ENCODE assay signal across 30 mouse cellular contexts in genomic region chr13:15698284-15698683, GRCm38 (mm10).
DNase-seq lines count a peak whose midpoint lies in the region; ATAC-seq and TF ChIP-seq lines count a peak whose summit lies in the region.
"Had no signal": no experiment of that assay in that cellular context is flagged by ENCODE, and none has a peak within 500 bp of the region (broad histone marks: within the 10 kb centered on the region; RNA-seq: fewer than 3 reads in every experiment).

No protein-coding gene starts in this region.

- 72% methylated on average over 4 of the region's 4 CpGs for WGBS in limb, embryonic 14.5 days
- WGBS in forebrain, postnatal 0 days, result 86% methylated on average over 4 of the region's 4 CpGs

- H3K4me3 ChIP-seq in limb, embryonic 14.5 days (replicated peaks; ENCODE audit: low read length), result no peak overlapping the region
- H3K4me3 ChIP-seq in forebrain, postnatal 0 days (ENCODE audit: low read depth, low read length), result no peak overlapping the region
- H3K4me3 ChIP-seq: forebrain, embryonic 13.5 days; heart, embryonic 10.5 days; heart, embryonic 15.5 days; layer of hippocampus, adult 2 months; megakaryocyte, embryonic 14.5 days; midbrain, embryonic 12.5 days; myocyte; neural tube, embryonic 12.5 days had no signal

- peak; percentile 13 for DNase-seq in left cerebral cortex, adult 11 months (ENCODE audit: low spot score)
- DNase-seq in left cerebral cortex, postnatal 10 days (ENCODE audit: extremely low spot score in 1 of 2, low spot score in 2 of 2), result no peak
- DNase-seq in right cerebral cortex, adult 18-20 months, result peak; percentile 34
- DNase-seq in right cerebral cortex, postnatal 14 days, result no peak
- DNase-seq in limb, embryonic 14.5 days (ENCODE audit: low spot score), result no peak
- no peak for DNase-seq in forebrain, postnatal 0 days
- DNase-seq: adrenal gland, adult 2 months; B cell, adult 2 months; cerebellum, adult 11 months; cerebellum, adult 9-10 months; cerebellum, postnatal 36 days; gastrocnemius, postnatal 25 days; heart, adult 11 months; kidney, adult 2 months; kidney, postnatal 36 days; lung, postnatal 4 days; right cerebral cortex, postnatal 25 days; thymus, postnatal 4 days had no signal

- ATAC-seq in limb, embryonic 14.5 days (ENCODE audit: low FRiP score, low read depth), result no peak
- no peak for ATAC-seq in forebrain, postnatal 0 days
- ATAC-seq: activated CD4-positive, CD25-positive, alpha-beta regulatory T cell, adult 4 months; forebrain, embryonic 13.5 days; hindbrain, embryonic 16.5 days; lung, postnatal 0 days had no signal

- H3K4me1 ChIP-seq in limb, embryonic 14.5 days (ENCODE audit: control insufficient read depth, insufficient read depth, low read length), result peaks cover 32% of the 10 kb centered on the region; the same call in 1 of the 2 replicates
- H3K4me1 ChIP-seq in forebrain, postnatal 0 days (ENCODE audit: insufficient read depth), result no peaks in the 10 kb centered on the region
- H3K4me1 ChIP-seq: forebrain, embryonic 13.5 days; heart, embryonic 10.5 days; heart, embryonic 15.5 days; megakaryocyte, embryonic 14.5 days; midbrain, embryonic 12.5 days; neural tube, embryonic 12.5 days had no signal

- peak overlapping the region; percentile 59 for H3K27ac ChIP-seq in limb, embryonic 14.5 days (replicated peaks; ENCODE audit: low read depth, low read length)
- H3K27ac ChIP-seq in forebrain, postnatal 0 days (ENCODE audit: low read depth, low read length), result no peak overlapping the region
- H3K27ac ChIP-seq: forebrain, embryonic 13.5 days; heart, embryonic 10.5 days; heart, embryonic 15.5 days; layer of hippocampus, adult 2 months; midbrain, embryonic 12.5 days; neural tube, embryonic 12.5 days had no signal

- TF ChIP-seq CTCF in forebrain, postnatal 0 days (IDR thresholded peaks at IDR 0.05; ENCODE audit: low read depth), result no peak

- no peaks in the 10 kb centered on the region for H3K36me3 ChIP-seq in limb, embryonic 14.5 days (ENCODE audit: control insufficient read depth, insufficient read depth, low read length)
- no peaks in the 10 kb centered on the region for H3K36me3 ChIP-seq in forebrain, postnatal 0 days (ENCODE audit: insufficient read depth)
- H3K36me3 ChIP-seq: heart, embryonic 10.5 days; heart, embryonic 15.5 days; midbrain, embryonic 12.5 days; neural tube, embryonic 12.5 days had no signal

- no peaks in the 10 kb centered on the region for H3K9me3 ChIP-seq in limb, embryonic 14.5 days (ENCODE audit: control insufficient read depth, low read length)
- H3K9me3 ChIP-seq in forebrain, postnatal 0 days (ENCODE audit: low read length), result no peaks in the 10 kb centered on the region
- H3K9me3 ChIP-seq: forebrain, embryonic 13.5 days; heart, embryonic 10.5 days; heart, embryonic 15.5 days; megakaryocyte, embryonic 14.5 days; midbrain, embryonic 12.5 days; neural tube, embryonic 12.5 days had no signal

- no peaks in the 10 kb centered on the region for H3K27me3 ChIP-seq in limb, embryonic 14.5 days (ENCODE audit: control insufficient read depth, insufficient read depth, low read length)
- no peaks in the 10 kb centered on the region for H3K27me3 ChIP-seq in forebrain, postnatal 0 days (ENCODE audit: insufficient read depth, low read length)
- H3K27me3 ChIP-seq: forebrain, embryonic 13.5 days; heart, embryonic 15.5 days; megakaryocyte, embryonic 14.5 days; midbrain, embryonic 12.5 days; neural tube, embryonic 12.5 days had no signal

- intact Hi-C loops in left cerebral cortex, postnatal 10 days (cut with DNase I), result no loop called here

- no peak overlapping the region for H3K4me2 ChIP-seq in limb, embryonic 14.5 days (replicated peaks; ENCODE audit: low read depth, low read length, severe bottlenecking)
- H3K4me2 ChIP-seq in forebrain, postnatal 0 days (ENCODE audit: low read depth), result no peak overlapping the region
- H3K4me2 ChIP-seq: forebrain, embryonic 13.5 days; heart, embryonic 15.5 days; liver, embryonic 11.5 days; midbrain, embryonic 12.5 days; neural tube, embryonic 12.5 days had no signal

- TF ChIP-seq POLR2A in limb, embryonic 14.5 days (IDR thresholded peaks at IDR 0.05; ENCODE audit: borderline replicate concordance, extremely low read depth, insufficient read depth, insufficient read length), result no peak

- no peak overlapping the region for H3K9ac ChIP-seq in limb, embryonic 14.5 days (ENCODE audit: low read depth, low read length, severe bottlenecking)
- no peak overlapping the region for H3K9ac ChIP-seq in forebrain, postnatal 0 days
- H3K9ac ChIP-seq: forebrain, embryonic 13.5 days; heart, embryonic 15.5 days; midbrain, embryonic 12.5 days; neural tube, embryonic 12.5 days had no signal

Comparison
In these comparisons a context has a peak if more than half of its experiments do, and no peak if none do; other contexts are left out.
1. DNase-seq: peak in left cerebral cortex, adult 11 months (single experiment) and right cerebral cortex, adult 18-20 months (single experiment); none in left cerebral cortex, postnatal 10 days (0 of 2), right cerebral cortex, postnatal 14 days (single experiment), limb, embryonic 14.5 days (single experiment) and forebrain, postnatal 0 days (single experiment).